Mouse (Mus musculus) intestine, embryonic 14.5 days (tissue): ENCODE results near the gene Pih1d1. TPM values are rescaled to one million over a fixed set of nuclear protein-coding genes. Genes with fewer than 3 reads are reported as not detected.

Experiments used
- ATAC-seq: fragments of 200-750 bp; cut with Nextera tagmentation; replicated peaks from 2 replicates; pipeline ENCODE4 v1.8.0; 2017; ENCODE audit warnings: low read depth, moderate number of reproducible peaks, moderate TSS enrichment, moderate library complexity; ENCODE audit not compliant: low FRiP score, low TSS enrichment
- DNase-seq: peaks from one replicate; pipeline ENCODE4 v3.0.0-alpha.2; 2018; ENCODE audit warnings: low spot score
- H3K27ac ChIP-seq: fragments of 300-500 bp; sonication (generic); 2 replicates; pipeline ENCODE4 v1.5.1; 2014; ENCODE audit warnings: low read depth, mild to moderate bottlenecking, control low read depth
- H3K27me3 ChIP-seq: fragments of 300-500 bp; sonication (generic); replicated peaks from 2 replicates; pipeline ENCODE4 v1.6.1; 2014; ENCODE audit warnings: low read length, control low read depth; ENCODE audit not compliant: control insufficient read depth, insufficient read depth
- H3K36me3 ChIP-seq: fragments of 300-500 bp; sonication (generic); 2 replicates; pipeline ENCODE4 v1.6.1; 2014; ENCODE audit warnings: low read length, control low read depth; ENCODE audit not compliant: control insufficient read depth, insufficient read depth
- H3K4me1 ChIP-seq: fragments of 300-500 bp; sonication (generic); replicated peaks from 2 replicates; pipeline ENCODE4 v1.6.1; 2014; ENCODE audit warnings: low read length, control low read depth, mixed read lengths; ENCODE audit not compliant: control insufficient read depth, insufficient read depth
- H3K4me2 ChIP-seq: fragments of 300-500 bp; sonication (generic); 2 replicates; pipeline ENCODE4 v1.6.1; 2014; ENCODE audit warnings: low read length
- H3K4me3 ChIP-seq: fragments of 300-500 bp; sonication (generic); 2 replicates; pipeline ENCODE4 v1.5.1; 2014; ENCODE audit warnings: low read depth, low read length, control low read depth, mixed read lengths
- H3K9ac ChIP-seq: fragments of 300-500 bp; sonication (generic); 2 replicates; pipeline ENCODE4 v1.6.1; 2014; ENCODE audit warnings: mild to moderate bottlenecking, low read length
- H3K9me3 ChIP-seq: fragments of 300-500 bp; sonication (generic); 2 replicates; pipeline ENCODE4 v1.6.1; 2016; ENCODE audit warnings: low read length, control low read depth; ENCODE audit not compliant: control insufficient read depth
- WGBS: fragments of 180-500 bp; shearing (Covaris S2); extraction: QIAGEN DNeasy Blood & Tissue Kit; methylation state at CpG from one replicate; pipeline ENCODE4 v1.1.7; 2014; 5-methylcytosine and 5-hydroxymethylcytosine counted together
- polyA plus RNA-seq: library from polyadenylated mRNA; unstranded; fragments of >200 nt; fragmentation: Nextera tagmentation; extraction: Ambion mirVana; gene quantifications from 2 replicates; pipeline ENCODE4 v1.2.1, GENCODE M21; 2014

Pih1d1 gene
- polyA plus RNA-seq, 1 experiment from 2014 or later = 108 TPM

DNA sequence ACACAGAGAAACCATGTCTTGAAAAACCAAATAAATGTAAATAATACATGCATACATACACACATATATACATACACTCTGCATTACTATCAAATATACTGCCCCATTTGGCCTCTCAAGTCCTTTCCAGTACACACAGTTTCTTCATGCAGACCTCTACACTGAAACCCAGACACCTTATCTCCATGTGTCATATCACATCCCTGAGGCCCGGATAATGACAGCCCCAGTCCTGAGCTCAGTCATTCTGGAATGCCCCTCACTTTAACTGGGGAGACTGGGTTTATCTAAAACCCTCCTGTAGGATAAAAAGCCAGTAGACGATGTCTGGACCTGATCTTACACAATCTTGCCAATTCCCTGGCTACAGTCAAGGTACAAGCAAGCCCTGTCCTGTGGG is 40.6 kb upstream of the Pih1d1 start:
- no peak for ATAC-seq
- H3K9ac ChIP-seq = no peak overlapping the region
- no peak for DNase-seq
- H3K4me3 ChIP-seq = no peak overlapping the region
- H3K9me3 ChIP-seq = no peaks in the 10 kb centered on the region
- 66% methylated on average over 2 of the region's 2 CpGs for WGBS
- no peak overlapping the region for H3K27ac ChIP-seq
- 0 out of 2 replicates have a peak, but pooled peaks cover 10% of the 10 kb centered on the region for H3K4me1 ChIP-seq
- H3K27me3 ChIP-seq = no peaks in the 10 kb centered on the region
- 0 out of 2 replicates have a peak, but pooled peaks cover 4% of the 10 kb centered on the region for H3K36me3 ChIP-seq
- no peak overlapping the region for H3K4me2 ChIP-seq

DNA sequence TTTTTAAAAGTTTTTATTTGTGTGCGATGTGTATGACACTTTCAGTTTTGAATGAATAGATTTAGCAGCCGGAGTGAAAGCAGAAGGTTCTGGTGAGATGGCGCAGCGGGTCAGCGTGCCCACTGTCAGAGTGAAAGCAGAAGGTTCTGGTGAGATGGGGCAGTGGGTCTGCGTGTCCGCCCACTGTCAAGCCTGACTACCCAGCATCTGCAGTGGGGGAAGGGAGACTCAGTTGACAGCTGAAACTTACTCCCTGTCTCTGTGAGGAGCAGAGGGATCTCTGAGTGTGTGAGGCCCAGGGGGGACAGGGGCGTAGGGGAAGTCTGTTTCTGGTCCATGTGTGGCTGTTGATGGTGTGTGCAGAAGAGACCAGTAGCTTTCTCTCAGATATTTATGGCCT is 36.5 kb upstream of the Pih1d1 start:
- no peak overlapping the region for H3K9ac ChIP-seq
- H3K36me3 ChIP-seq = peaks cover 42% of the 10 kb centered on the region
- no peak overlapping the region for H3K4me3 ChIP-seq
- 73% methylated on average over 8 of the region's 8 CpGs for WGBS
- H3K4me1 ChIP-seq = peaks cover 19% of the 10 kb centered on the region; the same call in 1 of the 2 replicates
- no peaks in the 10 kb centered on the region for H3K27me3 ChIP-seq
- H3K4me2 ChIP-seq = no peak overlapping the region
- ATAC-seq (no peak), DNase-seq (no peak)
- no peak overlapping the region for H3K27ac ChIP-seq
- H3K9me3 ChIP-seq = no peaks in the 10 kb centered on the region

DNA sequence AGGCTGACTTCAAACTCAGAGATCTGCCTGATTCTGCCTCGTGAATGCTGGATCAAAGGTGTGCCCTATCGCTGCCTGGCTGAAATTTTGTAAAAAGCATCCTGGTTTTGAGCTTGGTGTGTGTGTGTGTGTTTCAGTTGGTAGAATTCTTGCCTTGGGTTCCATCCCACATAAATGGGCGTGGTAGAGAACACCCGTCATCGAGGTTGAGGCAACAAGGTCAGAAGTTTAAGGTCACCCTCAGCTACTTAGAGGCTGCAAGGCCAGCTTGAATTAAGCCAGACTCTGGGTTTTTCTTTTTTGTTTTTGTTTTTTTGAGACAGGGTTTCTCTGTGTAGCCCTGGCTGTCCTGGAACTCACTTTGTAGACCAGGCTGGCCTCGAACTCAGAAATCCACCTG is 35.8 kb upstream of the Pih1d1 start:
- Histone ChIP-seq H3K27ac (no peak overlapping the region; the same call in 1 of the 2 replicates), H3K4me2 (no peak overlapping the region), H3K36me3 (peaks cover 49% of the 10 kb centered on the region), H3K9ac (no peak overlapping the region), H3K4me3 (no peak overlapping the region), H3K27me3 (no peaks in the 10 kb centered on the region), H3K9me3 (no peaks in the 10 kb centered on the region), H3K4me1 (peaks cover 26% of the 10 kb centered on the region; the same call in 1 of the 2 replicates)
- WGBS = 82% methylated on average over 6 of the region's 6 CpGs
- DNase-seq = no peak
- no peak for ATAC-seq

DNA sequence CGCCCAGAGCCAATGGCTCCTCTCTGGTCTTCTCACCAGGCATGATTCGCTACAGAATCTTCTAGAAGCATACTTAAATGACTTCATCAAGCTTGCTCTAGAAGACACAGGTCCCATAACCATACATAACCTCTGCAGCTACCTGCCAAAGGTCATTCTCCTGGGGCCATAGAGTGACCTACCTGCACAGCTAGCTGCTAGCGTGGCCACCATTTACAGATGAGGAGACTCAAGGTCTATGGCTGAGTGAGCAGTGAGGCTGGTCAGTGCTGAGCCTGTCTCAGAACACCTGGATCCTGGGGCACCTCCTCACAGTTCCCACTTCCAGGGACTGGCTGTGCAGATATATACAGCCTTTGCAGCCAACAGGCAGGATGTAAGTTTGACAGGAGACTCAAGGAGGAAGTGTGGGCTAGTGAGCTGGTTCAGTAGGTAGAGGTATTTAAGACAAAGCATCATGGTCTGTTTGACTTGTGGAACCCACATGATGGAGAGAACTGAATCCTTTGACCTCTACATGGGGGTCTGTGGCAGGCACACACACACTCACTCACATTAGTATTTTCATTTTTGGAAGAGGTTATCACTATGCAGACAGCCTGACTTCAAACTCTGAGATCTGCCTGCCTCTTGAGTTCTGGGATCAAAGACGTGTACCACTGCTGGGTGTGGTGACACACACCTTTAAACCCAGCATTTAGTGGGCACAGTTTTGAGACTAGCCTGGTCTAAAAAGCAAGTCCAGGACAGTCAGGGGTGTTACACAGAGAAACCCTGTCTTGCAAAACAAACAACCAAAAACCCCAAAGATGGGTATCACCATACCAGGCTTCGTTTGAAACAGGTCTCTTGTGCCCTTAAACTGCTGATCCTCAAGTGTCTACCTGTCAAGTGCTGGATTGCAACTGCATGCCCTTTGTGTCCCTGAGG is 34.1 kb upstream of the Pih1d1 start:
- DNase-seq (no peak), ATAC-seq (no peak)
- Histone ChIP-seq H3K4me2 (no peak overlapping the region), H3K27ac (no peak overlapping the region), H3K27me3 (no peaks in the 10 kb centered on the region), H3K4me3 (no peak overlapping the region), H3K9ac (no peak overlapping the region), H3K4me1 (peaks cover 28% of the 10 kb centered on the region; the same call in 1 of the 2 replicates), H3K9me3 (no peaks in the 10 kb centered on the region), H3K36me3 (peaks cover 50% of the 10 kb centered on the region)
- WGBS = 81% methylated on average over 5 of the region's 5 CpGs

DNA sequence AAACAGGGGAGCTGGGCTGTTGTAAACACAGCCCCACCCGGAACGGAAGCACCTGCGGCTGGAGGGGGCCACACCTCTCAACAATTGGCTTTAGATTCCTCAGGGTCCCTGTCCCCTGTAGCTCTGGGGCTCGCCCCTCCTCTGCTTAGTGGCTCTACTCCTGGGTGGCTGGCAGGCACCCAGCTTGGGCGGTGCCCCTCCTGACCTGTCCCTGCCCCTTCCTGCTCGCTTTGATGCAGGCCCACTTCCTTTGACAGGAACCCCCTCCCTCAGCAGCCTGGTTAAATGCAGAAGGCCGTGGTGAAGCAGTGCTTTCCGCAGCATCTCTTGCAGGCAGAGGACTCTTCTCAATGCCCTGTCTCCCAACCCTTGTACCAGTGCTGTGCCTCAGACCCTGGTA is 32.7 kb upstream of the Pih1d1 start:
- peaks cover 32% of the 10 kb centered on the region; the same call in 1 of the 2 replicates for H3K4me1 ChIP-seq
- DNase-seq (no peak), ATAC-seq (no peak)
- H3K27ac ChIP-seq = no peak overlapping the region
- H3K27me3 ChIP-seq = no peaks in the 10 kb centered on the region
- H3K4me3 ChIP-seq = no peak overlapping the region
- WGBS = 55% methylated on average over 8 of the region's 8 CpGs
- H3K9me3 ChIP-seq = no peaks in the 10 kb centered on the region
- H3K4me2 ChIP-seq = peak overlapping the region; percentile 20; the same call in 1 of the 2 replicates
- peak overlapping the region; percentile 22; the same call in 1 of the 2 replicates for H3K9ac ChIP-seq
- H3K36me3 ChIP-seq = peaks cover 64% of the 10 kb centered on the region

DNA sequence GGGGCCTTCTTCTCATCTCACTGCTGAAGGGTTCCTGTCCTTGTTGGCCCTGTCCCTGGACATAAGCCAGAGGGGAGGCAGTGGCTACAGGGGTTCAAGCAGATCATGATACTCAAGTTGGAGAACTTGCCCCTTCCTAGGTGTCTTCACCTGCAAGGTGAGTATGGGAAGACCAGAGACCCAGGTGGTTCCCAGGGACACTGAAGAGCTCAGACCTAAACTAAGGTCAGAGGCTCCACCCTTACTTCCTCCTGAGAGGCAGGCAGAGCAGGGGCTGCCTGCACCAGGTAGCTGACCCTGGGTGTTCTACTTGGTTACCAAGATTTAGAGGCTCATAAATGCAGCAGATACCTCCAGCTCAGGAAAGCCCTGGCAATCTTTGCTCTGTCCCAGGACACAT is 32.1 kb upstream of the Pih1d1 start:
- H3K27me3 ChIP-seq = no peaks in the 10 kb centered on the region
- peak overlapping the region; percentile 22; the same call in 1 of the 2 replicates for H3K9ac ChIP-seq
- ATAC-seq (no peak), DNase-seq (no peak)
- peak overlapping the region; percentile 20; the same call in 1 of the 2 replicates for H3K4me2 ChIP-seq
- H3K4me1 ChIP-seq = peaks cover 35% of the 10 kb centered on the region; the same call in 1 of the 2 replicates
- H3K36me3 ChIP-seq = peaks cover 69% of the 10 kb centered on the region
- H3K9me3 ChIP-seq = no peaks in the 10 kb centered on the region
- no peak overlapping the region for H3K4me3 ChIP-seq
- H3K27ac ChIP-seq = no peak overlapping the region

DNA sequence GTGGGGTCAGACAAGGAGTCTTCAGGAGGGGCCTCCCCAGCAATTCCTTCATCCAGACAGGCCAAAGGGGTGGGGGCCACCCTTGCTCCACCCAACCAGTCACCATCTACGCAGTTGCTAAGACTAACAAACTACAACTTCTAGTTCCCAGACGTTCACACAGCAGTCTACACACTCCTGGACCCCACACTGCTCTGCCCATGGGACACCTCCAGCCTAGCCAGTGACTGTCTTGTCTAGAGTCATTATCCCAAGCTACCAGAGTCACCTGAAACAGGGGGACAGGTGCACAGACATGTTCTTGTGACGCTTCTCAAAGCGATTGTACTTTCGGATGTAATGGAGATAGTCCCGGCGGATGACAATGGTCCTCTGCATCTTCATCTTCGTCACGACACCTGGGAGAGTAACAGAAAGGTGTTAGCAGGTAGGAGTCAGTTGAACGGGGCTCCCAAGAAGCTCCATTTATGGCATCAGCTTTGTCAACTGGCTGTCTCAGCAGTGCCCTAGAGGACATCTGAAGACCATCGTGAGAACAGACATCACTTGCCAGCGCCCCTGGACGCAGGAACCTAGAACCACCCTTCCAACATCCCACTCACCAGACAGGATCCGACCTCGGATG is 31.4 kb upstream of the Pih1d1 start:
- Histone ChIP-seq H3K36me3 (peaks cover 76% of the 10 kb centered on the region), H3K4me2 (peak overlapping the region; percentile 67), H3K27me3 (no peaks in the 10 kb centered on the region), H3K27ac (0 out of 2 replicates have a peak overlapping the region, but pooled peaks have one; percentile 84), H3K9me3 (no peaks in the 10 kb centered on the region), H3K9ac (peak overlapping the region; percentile 99), H3K4me1 (peaks cover 35% of the 10 kb centered on the region; the same call in 1 of the 2 replicates), H3K4me3 (peak overlapping the region; percentile 98)
- DNase-seq (no peak), ATAC-seq (no peak)
- 83% methylated on average over 15 of the region's 15 CpGs for WGBS

DNA sequence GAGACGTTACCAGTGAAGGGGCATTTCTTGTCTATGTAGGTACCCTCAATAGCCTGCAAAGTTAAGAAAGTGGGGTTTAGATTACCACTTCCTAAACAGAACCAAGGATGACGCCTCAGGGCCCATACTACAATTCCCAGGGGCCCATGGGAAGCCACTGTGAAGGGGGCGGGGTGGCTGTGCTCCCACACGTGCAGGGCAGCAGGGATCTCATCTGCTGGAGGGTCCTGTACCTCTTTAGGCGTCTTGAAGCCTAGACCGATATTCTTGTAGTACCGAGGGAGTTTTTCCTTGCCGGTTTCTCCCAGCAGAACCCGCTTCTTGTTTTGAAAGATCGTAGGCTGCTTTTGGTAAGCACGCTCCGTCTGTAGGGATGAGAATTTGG is 30.9 kb upstream of the Pih1d1 start:
- Histone ChIP-seq H3K27ac (0 out of 2 replicates have a peak overlapping the region, but pooled peaks have one; percentile 84), H3K4me2 (peak overlapping the region; percentile 67), H3K4me1 (peaks cover 31% of the 10 kb centered on the region; the same call in 1 of the 2 replicates), H3K27me3 (no peaks in the 10 kb centered on the region), H3K36me3 (peaks cover 77% of the 10 kb centered on the region), H3K9me3 (no peaks in the 10 kb centered on the region), H3K9ac (peak overlapping the region; percentile 99), H3K4me3 (peak overlapping the region; percentile 98)
- no peak for DNase-seq
- no peak for ATAC-seq
- WGBS = 20% methylated on average over 12 of the region's 12 CpGs
